Mouse (Mus musculus) MEL (cell line): ENCODE measurements around the gene Arf6.

ENCODE experiments used
- CHD1 ChIP-seq: IDR thresholded peaks from 2 replicates; pipeline ENCODE4 v1.6.1; 2012; ENCODE audit warnings: low read depth, mild to moderate bottlenecking, inconsistent platforms, low read length, improper control_type of control experiment
- CHD2 ChIP-seq: IDR thresholded peaks from 2 replicates; pipeline ENCODE4 v1.6.1; 2011; ENCODE audit warnings: low read length, improper control_type of control experiment
- CTCF ChIP-seq, 3 experiments: IDR thresholded peaks in 2 of 3; conservative IDR thresholded peaks in 1 of 3; 2 replicates each; pipeline ENCODE4 v1.5.1; 2011 to 2012; ENCODE audit warnings: low read length in 3 of 3, low read depth in 2 of 3, mild to moderate bottlenecking in 2 of 3, improper control_type of control experiment in 1 of 3, inconsistent platforms in 1 of 3, mixed read lengths in 1 of 3, moderate library complexity in 1 of 3; ENCODE audit not compliant: control insufficient read depth in 1 of 3, insufficient read depth in 1 of 3, poor library complexity in 1 of 3, severe bottlenecking in 1 of 3
- JUND ChIP-seq: IDR thresholded peaks from 2 replicates; pipeline ENCODE4 v1.6.1; 2011; ENCODE audit warnings: low read depth, mild to moderate bottlenecking, improper control_type of control experiment, low read length
- KAT2A ChIP-seq: conservative IDR thresholded peaks from 2 replicates; pipeline ENCODE4 v1.6.1; 2012; ENCODE audit warnings: low read depth, low read length, improper control_type of control experiment, inconsistent platforms
- MAX ChIP-seq: IDR thresholded peaks from 2 replicates; pipeline ENCODE4 v1.6.1; 2011; ENCODE audit warnings: low read length, improper control_type of control experiment
- POLR2A ChIP-seq, 2 experiments: IDR thresholded peaks; 2 replicates each; pipeline ENCODE4 v1.6.1; 2011 to 2012; ENCODE audit warnings: low read length in 2 of 2, mild to moderate bottlenecking in 2 of 2, control low read depth in 1 of 2, improper control_type of control experiment in 1 of 2, low read depth in 1 of 2, moderate library complexity in 1 of 2; ENCODE audit not compliant: control insufficient read depth in 1 of 2, insufficient read depth in 1 of 2, poor library complexity in 1 of 2
- POLR2AphosphoS5 ChIP-seq: IDR thresholded peaks from 2 replicates; pipeline ENCODE4 v1.6.1; 2012; ENCODE audit warnings: low read depth, borderline replicate concordance, mild to moderate bottlenecking, inconsistent platforms, low read length, moderate library complexity, mixed read lengths
- SMC3 ChIP-seq: IDR thresholded peaks from 2 replicates; pipeline ENCODE4 v1.6.1; 2011; ENCODE audit warnings: low read depth, low read length, improper control_type of control experiment
- TAL1 ChIP-seq: IDR thresholded peaks from 2 replicates; pipeline ENCODE4 v1.6.1; 2012; ENCODE audit warnings: mild to moderate bottlenecking, inconsistent platforms, low read length, moderate library complexity, mixed read lengths
- USF1 ChIP-seq: IDR thresholded peaks from 2 replicates; pipeline ENCODE4 v1.6.1; 2014; ENCODE audit warnings: low read depth, mild to moderate bottlenecking, inconsistent platforms, low read length, improper control_type of control experiment, moderate library complexity
- ZMIZ1 ChIP-seq: IDR thresholded peaks from 2 replicates; pipeline ENCODE4 v1.6.1; 2012; ENCODE audit warnings: low read depth, mild to moderate bottlenecking, inconsistent platforms, low read length, improper control_type of control experiment, moderate library complexity

GRCm38 (mm10) chr12:69413303-69413702, 41.4 kb downstream of the Arf6 start:
- TF ChIP-seq KAT2A: no peak
- TF ChIP-seq CTCF (IDR thresholded peaks at IDR 0.05 in 2 of 3, conservative IDR thresholded peaks at IDR 0.05 in 1 of 3; ENCODE audit: control insufficient read depth in 1 of 3, insufficient read depth in 1 of 3, low read depth in 2 of 3, low read length in 3 of 3, poor library complexity in 1 of 3, severe bottlenecking in 1 of 3): no peak
- TF ChIP-seq USF1: no peak
- no peak for TF ChIP-seq POLR2A (IDR thresholded peaks at IDR 0.05; ENCODE audit: control insufficient read depth in 1 of 2, insufficient read depth in 1 of 2, low read depth in 1 of 2, low read length in 2 of 2, poor library complexity in 1 of 2)
- TF ChIP-seq CHD1: no peak
- no peak for TF ChIP-seq TAL1
- TF ChIP-seq POLR2AphosphoS5: no peak
- TF ChIP-seq SMC3: no peak
- no peak for TF ChIP-seq CHD2
- TF ChIP-seq ZMIZ1: no peak
- no peak for TF ChIP-seq JUND
- TF ChIP-seq MAX: no peak
